Mouse (Mus musculus) limb, embryonic 13.5 days (tissue): Measurements from ENCODE around the gene Cercam. TPM values are rescaled to one million over a fixed set of nuclear protein-coding genes. Genes with fewer than 3 reads are reported as not detected.

Experiments used
- ATAC-seq: fragments of 200-750 bp; cut with Nextera tagmentation; 2 replicates; pipeline ENCODE4 v1.8.0; 2017; ENCODE audit warnings: low read depth, moderate number of reproducible peaks, moderate TSS enrichment; ENCODE audit not compliant: low FRiP score
- H3K27ac ChIP-seq: fragments of 300-500 bp; sonication (generic); 2 replicates; pipeline ENCODE4 v1.5.1; 2015; ENCODE audit warnings: inconsistent platforms, mild to moderate bottlenecking, moderate library complexity
- H3K27me3 ChIP-seq: fragments of 300-500 bp; sonication (generic); 2 replicates; pipeline ENCODE4 v1.6.1; 2015; ENCODE audit warnings: mild to moderate bottlenecking, inconsistent platforms
- H3K36me3 ChIP-seq: fragments of 300-500 bp; sonication (generic); 2 replicates; pipeline ENCODE4 v1.6.1; 2015; ENCODE audit warnings: inconsistent platforms, mild to moderate bottlenecking, moderate library complexity
- H3K4me1 ChIP-seq: fragments of 300-500 bp; sonication (generic); 2 replicates; pipeline ENCODE4 v1.6.1; 2015; ENCODE audit warnings: inconsistent platforms
- H3K4me2 ChIP-seq: fragments of 300-500 bp; sonication (generic); replicated peaks from 2 replicates; pipeline ENCODE4 v1.6.1; 2015; ENCODE audit warnings: inconsistent platforms, mild to moderate bottlenecking, moderate library complexity
- H3K4me3 ChIP-seq: fragments of 300-500 bp; sonication (generic); 2 replicates; pipeline ENCODE4 v1.5.1; 2015; ENCODE audit warnings: moderate library complexity, mild to moderate bottlenecking, inconsistent platforms
- H3K9ac ChIP-seq: fragments of 300-500 bp; sonication (generic); 2 replicates; pipeline ENCODE4 v1.6.1; 2015; ENCODE audit warnings: mild to moderate bottlenecking, inconsistent platforms
- H3K9me3 ChIP-seq: fragments of 300-500 bp; sonication (generic); 2 replicates; pipeline ENCODE4 v1.6.1; 2016; ENCODE audit warnings: inconsistent platforms
- WGBS: fragments of 180-500 bp; shearing (Covaris S2); methylation state at CpG from one replicate; pipeline ENCODE4 v1.1.7; 2015; 5-methylcytosine and 5-hydroxymethylcytosine counted together
- polyA plus RNA-seq: library from polyadenylated mRNA; unstranded; fragments of >200 nt; fragmentation: Nextera tagmentation; extraction: Ambion mirVana; gene quantifications from 2 replicates; pipeline ENCODE4 v1.2.1, GENCODE M21; 2015

Cercam gene
- 28.8 and 33.4 TPM in 2 replicates for polyA plus RNA-seq

- no peaks in the 10 kb centered on the region for H3K9me3 ChIP-seq
- H3K4me3 ChIP-seq: peak within 1 kb of the TSS; percentile 64
- peak; percentile 93 for ATAC-seq
- H3K36me3 ChIP-seq: peaks cover 15% of the 10 kb centered on the region
- H3K4me1 ChIP-seq: peaks cover 22% of the 10 kb centered on the region
- no peaks in the 10 kb centered on the region for H3K27me3 ChIP-seq
- peak within 1 kb of the TSS; percentile 95 for H3K4me2 ChIP-seq
- peak within 1 kb of the TSS; percentile 84 for H3K9ac ChIP-seq
- WGBS: under 1% methylated on average over 42 of the region's 44 CpGs
- H3K27ac ChIP-seq: peak within 1 kb of the TSS; percentile 72
These were observed at the start of gene Cercam for GRCm38 (mm10) chr2:29868949-29869645. TSS of gene Cercam (plus strand) at chr2:29869164.

GRCm38 (mm10) chr2:29819363-29819762 is 49.6 kb upstream of the Cercam start:
- Histone ChIP-seq H3K36me3 (peaks cover 27% of the 10 kb centered on the region), H3K27ac (no peak overlapping the region), H3K9me3 (no peaks in the 10 kb centered on the region), H3K4me1 (peaks cover 11% of the 10 kb centered on the region; the same call in 1 of the 2 replicates), H3K4me2 (peak overlapping the region; percentile 83; the same call in 1 of the 2 replicates), H3K4me3 (no peak overlapping the region), H3K27me3 (no peaks in the 10 kb centered on the region), H3K9ac (no peak overlapping the region)
- 17% methylated on average over 2 of the region's 2 CpGs for WGBS
- no peak for ATAC-seq

GRCm38 (mm10) chr2:29820025-29820817 is 48.7 kb upstream of the Cercam start, which contains the start of gene Urm1:
TSS of gene Urm1 (plus strand) at chr2:29820075.
- peak within 1 kb of the TSS; percentile 80 for H3K9ac ChIP-seq
- H3K9me3 ChIP-seq: no peaks in the 10 kb centered on the region
- H3K4me2 ChIP-seq: peak within 1 kb of the TSS; percentile 83
- H3K27me3 ChIP-seq: no peaks in the 10 kb centered on the region
- 1% methylated on average over 35 of the region's 35 CpGs for WGBS
- peak; percentile 76 for ATAC-seq
- peaks cover 11% of the 10 kb centered on the region; the same call in 1 of the 2 replicates for H3K4me1 ChIP-seq
- peak within 1 kb of the TSS; percentile 48 for H3K4me3 ChIP-seq
- peaks cover 18% of the 10 kb centered on the region for H3K36me3 ChIP-seq
- H3K27ac ChIP-seq: peak within 1 kb of the TSS; percentile 87

- Histone ChIP-seq H3K9ac (peak overlapping the region; percentile 80), H3K36me3 (no peaks in the 10 kb centered on the region; the same call in 1 of the 2 replicates), H3K9me3 (no peaks in the 10 kb centered on the region), H3K27me3 (no peaks in the 10 kb centered on the region), H3K27ac (peak overlapping the region; percentile 90), H3K4me3 (peak overlapping the region; percentile 96), H3K4me2 (peak overlapping the region; percentile 68), H3K4me1 (peaks cover 17% of the 10 kb centered on the region)
- 11% methylated on average over 11 of the region's 11 CpGs for WGBS
- ATAC-seq: no peak
These were observed 42.5 kb upstream of the Cercam start for GRCm38 (mm10) chr2:29826318-29826925.

- H3K27me3 ChIP-seq: no peaks in the 10 kb centered on the region
- H3K9me3 ChIP-seq: no peaks in the 10 kb centered on the region
- H3K9ac ChIP-seq: peak overlapping the region; percentile 85
- under 1% methylated on average over 48 of the region's 48 CpGs for WGBS
- no peaks in the 10 kb centered on the region; the same call in 1 of the 2 replicates for H3K36me3 ChIP-seq
- H3K4me2 ChIP-seq: peak overlapping the region; percentile 88
- ATAC-seq: peak; percentile 98
- peak overlapping the region; percentile 90 for H3K27ac ChIP-seq
- peaks cover 17% of the 10 kb centered on the region for H3K4me1 ChIP-seq
- peak overlapping the region; percentile 96 for H3K4me3 ChIP-seq
These were observed 41.8 kb upstream of the Cercam start for GRCm38 (mm10) chr2:29826926-29827708.

- H3K27ac ChIP-seq: no peak overlapping the region
- H3K9ac ChIP-seq: peak overlapping the region; percentile 85
- no peak; the same call in 1 of the 2 replicates for ATAC-seq
- H3K4me2 ChIP-seq: peak overlapping the region; percentile 88
- WGBS: 2% methylated on average over 12 of the region's 12 CpGs
- H3K9me3 ChIP-seq: no peaks in the 10 kb centered on the region
- H3K4me3 ChIP-seq: peak overlapping the region; percentile 96
- H3K27me3 ChIP-seq: no peaks in the 10 kb centered on the region
- H3K4me1 ChIP-seq: peaks cover 17% of the 10 kb centered on the region
- peaks cover 3% of the 10 kb centered on the region for H3K36me3 ChIP-seq
These were observed 41.3 kb upstream of the Cercam start for GRCm38 (mm10) chr2:29827709-29828024.

- peaks cover 35% of the 10 kb centered on the region for H3K36me3 ChIP-seq
- no peaks in the 10 kb centered on the region for H3K27me3 ChIP-seq
- H3K27ac ChIP-seq: no peak overlapping the region
- no peak for ATAC-seq
- H3K4me2 ChIP-seq: no peak overlapping the region
- 90% methylated on average over 4 of the region's 4 CpGs for WGBS
- H3K4me3 ChIP-seq: no peak overlapping the region
- H3K9me3 ChIP-seq: no peaks in the 10 kb centered on the region
- peaks cover 15% of the 10 kb centered on the region for H3K4me1 ChIP-seq
- no peak overlapping the region for H3K9ac ChIP-seq
These were observed 37.9 kb upstream of the Cercam start for GRCm38 (mm10) chr2:29831106-29831505.

- Histone ChIP-seq H3K36me3 (peaks cover 58% of the 10 kb centered on the region), H3K9ac (no peak overlapping the region)
- WGBS: over 99% methylated on average over 5 of the region's 5 CpGs
These were observed 35.2 kb upstream of the Cercam start for GRCm38 (mm10) chr2:29833796-29834195.

GRCm38 (mm10) chr2:29835391-29835899 is 33.5 kb upstream of the Cercam start:
- no peak for ATAC-seq
- H3K4me3 ChIP-seq: no peak overlapping the region
- H3K36me3 ChIP-seq: peaks cover 70% of the 10 kb centered on the region
- H3K4me1 ChIP-seq: no peaks in the 10 kb centered on the region
- H3K4me2 ChIP-seq: no peak overlapping the region
- H3K9me3 ChIP-seq: no peaks in the 10 kb centered on the region
- no peak overlapping the region for H3K27ac ChIP-seq
- WGBS: 68% methylated on average over 2 of the region's 2 CpGs
- H3K9ac ChIP-seq: no peak overlapping the region
- H3K27me3 ChIP-seq: no peaks in the 10 kb centered on the region

More at GRCm38 (mm10) chr2:29833796-29834195, 35.2 kb upstream of the Cercam start:
- H3K9me3 ChIP-seq: no peaks in the 10 kb centered on the region
- H3K4me3 ChIP-seq: no peak overlapping the region
- peaks cover under 1% of the 10 kb centered on the region; the same call in 1 of the 2 replicates for H3K4me1 ChIP-seq
- no peak overlapping the region for H3K27ac ChIP-seq
- no peaks in the 10 kb centered on the region for H3K27me3 ChIP-seq
- ATAC-seq: no peak
- H3K4me2 ChIP-seq: no peak overlapping the region

GRCm38 (mm10) chr2:29839460-29839859 is 29.5 kb upstream of the Cercam start:
- H3K36me3 ChIP-seq: peaks cover 85% of the 10 kb centered on the region
- H3K4me1 ChIP-seq: no peaks in the 10 kb centered on the region
- H3K9ac ChIP-seq: no peak overlapping the region
- no peaks in the 10 kb centered on the region for H3K9me3 ChIP-seq
- no peak overlapping the region for H3K4me2 ChIP-seq
- ATAC-seq: no peak
- H3K27ac ChIP-seq: no peak overlapping the region
- WGBS: 67% methylated on average over 4 of the region's 4 CpGs
- H3K4me3 ChIP-seq: no peak overlapping the region
- H3K27me3 ChIP-seq: peaks cover 25% of the 10 kb centered on the region
